Mouse (Mus musculus): ENCODE results near the gene Sema3e.
A peak's percentile ranks its signal among the peaks of the same experiment; 100 is the strongest.

Gene Sema3e

DNA sequence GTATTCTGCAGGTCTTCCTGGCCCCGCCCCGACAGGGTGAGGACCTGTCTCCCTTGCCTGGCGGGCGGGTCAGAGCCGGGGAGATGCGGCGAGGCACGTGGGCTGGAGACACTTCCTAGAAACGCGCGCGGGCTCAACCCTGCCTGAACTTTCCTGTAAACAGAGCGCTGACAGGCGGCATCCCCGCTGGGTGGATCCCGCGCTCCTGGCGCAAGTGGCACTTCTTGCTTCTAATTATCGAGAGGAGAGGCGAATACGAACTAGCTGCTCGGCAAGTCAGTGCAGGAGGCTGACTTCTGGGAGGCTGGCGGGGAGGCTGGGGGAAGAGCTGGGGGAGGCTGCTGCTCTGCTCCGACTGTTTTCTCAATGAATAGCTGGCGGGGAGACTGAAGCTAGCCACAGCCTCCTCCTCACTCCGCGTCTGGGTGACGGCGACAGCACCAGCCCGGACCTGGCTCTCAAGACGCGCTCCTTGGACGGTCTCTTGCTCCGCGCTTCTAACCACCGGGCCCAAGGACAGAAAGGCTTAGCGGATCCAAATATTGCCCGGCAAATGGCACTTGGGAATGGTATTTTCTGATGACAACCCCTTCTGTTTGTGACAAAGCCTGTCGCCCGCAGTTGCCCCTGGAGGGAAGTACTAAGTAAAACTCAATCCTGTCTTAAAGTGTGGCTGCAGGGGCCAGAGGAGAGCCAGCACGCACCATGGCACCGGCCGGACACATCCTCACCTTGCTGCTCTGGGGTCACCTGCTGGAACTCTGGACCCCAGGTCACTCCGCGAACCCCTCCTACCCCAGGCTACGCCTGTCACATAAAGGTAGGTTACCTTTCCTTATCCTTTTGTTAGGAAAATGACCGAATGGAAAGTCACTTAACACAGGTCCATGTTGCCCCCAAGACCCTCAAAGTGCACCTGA lies at the start of gene Sema3e:
Gene Sema3e, plus strand, starts transcription at position 72 of the 920 bp plus-strand sequence.
- DNase-seq: peak; percentile 37

DNA sequence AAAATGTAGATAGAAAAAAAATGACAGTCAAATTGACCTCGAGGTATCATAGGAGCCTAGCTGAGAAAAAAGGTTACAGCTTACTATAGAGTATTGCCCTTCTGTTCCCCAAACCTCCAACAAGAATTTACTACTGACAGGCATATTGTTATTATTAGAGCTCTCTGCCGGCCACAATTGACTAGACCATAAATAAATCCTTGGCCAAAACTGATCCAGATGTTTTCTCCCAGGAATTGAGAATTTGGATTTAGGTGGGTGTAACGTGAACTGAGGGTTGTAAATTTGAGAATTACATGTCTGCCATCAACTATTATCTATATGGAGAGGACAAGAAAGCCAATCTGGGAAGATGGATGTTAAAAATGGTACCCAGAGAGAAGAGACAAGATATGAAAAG lies 47.5 kb upstream of the Sema3e start:
- DNase-seq: no peak

DNA sequence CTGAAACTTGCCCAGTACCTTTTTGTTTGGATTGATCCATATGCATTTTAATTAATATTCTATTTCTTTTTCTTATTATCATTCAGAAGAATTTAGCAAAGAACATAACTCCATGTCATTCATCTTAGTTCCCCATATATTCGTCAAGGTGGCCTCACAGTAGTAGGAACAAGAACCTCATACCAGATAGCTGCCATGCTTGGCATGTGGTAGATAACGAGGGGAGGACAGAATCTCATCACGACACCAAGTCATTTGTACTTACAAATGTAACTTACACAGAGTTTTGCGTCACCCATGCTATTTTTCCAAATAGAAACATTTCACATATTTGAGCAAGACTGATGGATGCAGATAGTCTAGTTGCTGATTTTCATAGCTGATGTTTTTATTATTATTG lies 45.9 kb upstream of the Sema3e start:
- no peak for DNase-seq

DNA sequence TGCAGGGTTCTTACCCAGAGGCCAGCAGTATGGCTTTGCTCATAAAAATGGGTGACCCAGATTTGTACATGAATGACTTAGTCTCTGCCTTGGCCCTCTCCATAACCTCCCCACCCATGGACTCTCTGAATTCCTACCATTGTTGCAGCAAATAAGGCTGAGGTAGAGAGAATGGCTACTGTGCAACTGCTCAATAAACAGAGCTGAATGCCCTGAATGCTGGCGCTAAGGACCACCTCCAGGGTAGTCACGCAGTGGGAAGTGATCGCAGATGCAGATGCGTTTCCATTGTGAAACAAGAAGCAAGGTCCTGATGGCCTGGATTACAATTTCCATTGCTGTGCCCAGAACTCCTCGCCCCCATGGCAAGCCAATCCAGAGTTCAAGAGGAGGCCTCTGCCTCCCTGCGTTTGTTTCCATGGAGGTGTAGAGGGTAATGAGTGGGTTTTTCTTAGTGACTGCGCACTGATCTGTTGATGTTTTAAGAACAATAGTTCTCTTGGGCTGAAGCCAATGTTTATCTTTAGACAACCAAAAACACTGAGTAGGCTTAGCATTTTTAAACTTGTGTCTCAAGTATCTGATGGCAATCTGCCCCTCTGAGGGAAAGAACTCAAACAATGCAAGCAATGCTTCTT lies 42.5 kb upstream of the Sema3e start:
- DNase-seq: no peak

DNA sequence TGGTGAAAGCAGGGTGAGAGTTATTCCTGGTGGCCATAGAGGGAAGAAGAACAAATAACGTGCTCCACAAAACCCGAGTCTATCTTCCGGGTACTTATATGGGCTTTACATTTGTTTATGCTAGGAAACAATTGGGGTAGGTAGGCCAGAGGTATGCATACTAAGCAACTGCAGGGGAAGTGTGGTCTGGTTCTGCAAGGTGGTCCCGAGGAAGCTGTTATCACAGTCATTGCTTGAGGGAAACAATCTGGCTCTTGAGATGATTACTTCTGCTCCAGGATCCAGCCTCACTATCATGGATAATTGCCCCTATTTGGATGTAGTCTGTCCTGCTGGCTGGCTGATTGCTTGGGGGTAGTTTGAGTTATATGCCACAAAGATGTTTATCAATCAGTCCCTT lies 41.5 kb upstream of the Sema3e start:
- DNase-seq: no peak

DNA sequence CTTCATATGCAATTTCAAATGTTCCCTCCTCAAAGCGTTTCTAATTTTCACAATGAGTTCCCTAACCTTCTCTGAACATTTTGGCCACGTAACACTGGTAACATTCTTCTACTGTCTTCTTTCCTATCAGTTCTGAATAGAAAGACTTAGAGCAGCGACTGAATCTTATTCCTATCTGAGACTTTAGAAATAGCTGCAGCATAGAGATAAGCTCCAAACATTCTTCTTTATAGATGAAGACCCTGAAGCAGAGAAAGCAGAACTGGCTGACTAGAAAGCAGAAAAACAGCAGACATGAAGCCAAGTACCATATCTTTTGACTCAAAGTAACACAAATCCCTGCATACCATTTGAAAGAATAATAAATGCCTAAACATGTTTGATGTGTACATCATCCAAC lies 39.4 kb upstream of the Sema3e start:
- DNase-seq: no peak

DNA sequence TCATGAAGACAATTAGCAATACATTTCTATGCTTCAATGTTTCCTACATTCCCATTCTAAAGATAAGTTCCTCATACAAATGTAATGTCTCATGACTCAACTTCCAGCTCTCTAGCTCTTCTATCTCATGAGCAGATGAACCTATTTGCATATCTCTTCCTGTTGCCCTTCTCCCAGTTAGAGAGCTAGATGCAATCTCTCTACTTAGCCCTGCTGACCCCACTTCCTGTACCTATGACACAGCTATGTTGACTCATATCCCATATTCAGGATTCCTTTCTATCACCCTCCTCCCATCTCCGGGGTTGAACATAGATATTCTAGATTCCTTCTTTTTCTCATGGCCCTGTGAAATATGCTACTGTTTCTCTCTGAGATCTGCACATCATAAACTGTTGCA lies 38.0 kb upstream of the Sema3e start:
- DNase-seq: no peak

DNA sequence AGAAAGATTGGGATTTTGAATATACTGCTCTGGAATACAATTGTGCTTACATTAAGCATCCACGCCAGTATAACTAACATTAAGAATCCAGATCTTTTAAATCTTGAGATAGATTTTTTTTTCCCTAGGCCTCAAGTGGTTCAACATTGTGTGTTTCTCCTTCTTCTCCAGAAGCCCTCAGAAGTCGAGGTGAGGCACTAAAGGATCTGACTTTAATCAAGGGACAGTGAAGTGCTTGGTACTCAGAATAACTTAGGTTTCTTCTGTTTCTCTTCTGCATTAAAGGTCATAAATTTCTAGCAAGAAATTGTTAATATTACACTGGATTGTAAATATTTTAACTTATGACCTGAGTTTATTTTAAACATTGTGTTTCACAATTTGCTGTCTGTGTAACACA lies 37.1 kb upstream of the Sema3e start:
- DNase-seq: no peak

DNA sequence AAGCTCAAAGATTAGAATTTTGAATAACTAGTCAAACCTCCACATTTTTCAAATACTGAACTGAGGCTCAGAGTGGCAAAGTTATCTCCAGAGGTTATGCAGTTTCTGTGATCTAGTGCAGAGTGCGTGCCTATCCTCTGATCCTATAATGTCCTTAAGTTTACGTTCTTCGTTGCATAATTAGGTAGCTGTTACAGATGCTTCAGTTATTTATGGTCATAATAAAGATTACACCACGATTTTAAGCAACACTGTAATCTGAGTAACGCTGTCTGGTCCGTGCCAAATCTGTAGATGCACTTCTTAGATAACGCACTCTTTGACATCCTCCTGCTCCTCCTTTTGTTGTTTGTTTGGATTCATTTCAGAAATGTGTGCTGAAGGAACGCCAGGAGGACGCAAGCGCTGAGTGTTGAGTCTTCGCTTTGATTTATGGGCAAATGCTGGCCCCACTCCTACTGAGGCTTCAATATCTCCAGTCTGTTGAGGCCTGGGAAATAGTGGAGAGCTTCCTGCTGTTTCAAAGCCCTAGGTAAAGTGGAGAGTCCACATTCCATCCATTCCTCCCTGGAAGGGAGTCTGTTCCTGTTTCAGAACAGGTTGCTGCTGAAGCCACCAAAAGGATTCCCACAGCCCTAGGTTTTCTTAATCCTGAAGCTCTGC lies 32.2 kb upstream of the Sema3e start:
- no peak for DNase-seq

DNA sequence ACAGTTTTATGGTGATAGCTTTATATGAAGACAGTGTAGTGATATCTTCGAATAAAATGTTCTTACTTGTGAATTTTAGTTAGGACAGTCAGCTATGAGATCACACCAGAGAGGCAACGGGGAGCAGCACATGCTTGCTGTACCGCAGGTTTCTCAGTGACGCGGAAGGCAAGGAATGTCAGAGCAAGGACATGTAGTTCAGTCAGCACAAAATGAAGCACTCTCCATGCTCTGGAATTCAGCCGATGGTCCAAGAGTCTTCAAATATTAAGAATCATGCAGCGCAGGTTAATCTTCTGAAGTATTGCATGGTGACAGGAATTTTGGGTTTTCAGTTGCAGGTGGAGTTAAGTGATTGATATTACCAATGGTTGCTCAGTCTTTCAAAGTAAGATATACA lies 3.3 kb downstream of the Sema3e start:
- DNase-seq: no peak

DNA sequence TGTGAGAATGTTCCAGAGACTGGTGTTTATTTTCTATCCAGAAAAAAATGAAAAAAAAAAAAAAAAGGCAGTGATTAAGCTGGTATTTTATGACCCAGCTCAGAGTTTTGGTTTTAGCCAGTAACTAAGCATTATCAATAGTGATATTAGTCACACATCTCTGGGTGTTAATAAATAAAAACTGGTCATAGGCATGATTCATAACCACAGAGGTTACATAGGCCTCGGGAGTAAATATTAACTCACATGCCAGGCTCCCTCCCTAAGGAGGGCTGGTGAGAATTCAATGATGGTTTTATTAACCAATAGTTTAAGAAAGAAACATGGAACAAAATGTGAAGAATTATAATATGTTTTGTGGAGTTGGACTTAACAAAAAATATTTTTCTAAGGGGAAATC lies 5.7 kb downstream of the Sema3e start:
- no peak for DNase-seq

DNA sequence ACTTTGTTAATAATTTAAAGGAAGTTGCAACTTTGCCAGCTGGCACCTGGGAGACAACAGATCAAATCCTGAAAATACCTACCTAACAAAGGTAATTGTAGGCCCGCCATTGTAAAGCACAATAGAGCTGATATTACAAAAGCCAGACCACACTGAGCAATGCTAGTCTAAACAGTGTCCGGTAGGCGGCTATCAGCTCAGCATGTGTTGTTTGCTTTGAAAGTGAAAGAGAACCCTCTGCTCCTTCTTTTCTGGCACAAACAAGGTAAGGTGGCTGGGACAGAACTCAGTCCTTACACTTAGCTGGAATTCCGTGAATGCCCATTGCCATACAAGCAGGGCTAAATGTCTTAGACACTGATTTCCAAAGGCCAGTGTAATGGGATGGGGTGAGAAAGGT lies 7.0 kb downstream of the Sema3e start:
- DNase-seq: no peak

DNA sequence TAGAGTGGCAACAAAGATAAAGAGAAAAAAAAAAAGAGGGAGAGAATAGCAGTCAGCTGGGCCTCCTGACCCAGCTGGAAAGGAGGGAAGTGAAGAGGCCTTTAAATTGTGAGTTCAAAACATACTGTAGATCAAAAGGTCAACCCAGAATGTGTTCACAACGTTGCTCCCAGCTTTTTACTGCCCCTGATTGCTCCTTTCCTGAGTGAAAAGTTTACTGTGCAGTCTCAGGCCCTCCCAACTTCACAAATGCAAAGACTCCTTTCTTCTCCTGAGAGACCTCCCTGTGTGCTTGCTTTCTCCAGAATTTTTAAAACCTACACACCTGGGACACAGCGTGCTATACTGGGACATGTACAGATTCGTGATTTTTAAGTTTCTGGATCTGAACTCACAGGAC lies 8.2 kb downstream of the Sema3e start:
- DNase-seq: no peak

DNA sequence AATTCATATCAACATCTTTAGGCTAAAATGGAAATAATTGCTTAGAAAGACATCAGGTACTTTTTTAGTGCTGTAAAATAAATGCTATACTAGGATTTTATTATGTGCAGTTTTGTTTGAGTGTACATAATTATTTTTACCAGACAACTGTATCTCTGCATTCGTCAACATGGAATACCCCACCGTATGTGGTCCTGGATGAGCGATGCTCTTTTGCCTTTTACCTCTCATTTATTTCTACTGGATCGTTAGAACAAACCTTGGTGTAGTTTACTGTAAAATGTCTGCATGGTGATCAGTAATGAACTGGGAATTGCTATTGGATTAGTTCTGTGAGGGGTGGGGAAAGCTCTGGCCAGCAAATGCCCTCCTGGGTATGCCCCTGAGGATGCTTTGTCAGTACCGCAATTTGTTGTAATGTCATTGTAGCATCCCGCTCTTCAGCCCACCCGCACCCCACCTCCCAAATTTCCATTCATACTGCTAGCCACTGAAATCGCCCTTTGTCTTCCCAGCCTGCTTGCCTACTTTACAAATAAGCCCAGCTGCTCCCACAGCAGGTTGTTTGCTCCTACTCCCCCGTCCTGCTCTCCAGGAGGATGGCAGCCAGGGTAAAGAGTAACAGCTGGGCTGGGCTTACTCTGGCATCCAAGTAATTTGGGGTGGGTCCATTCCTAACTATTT lies 13.9 kb downstream of the Sema3e start:
- no peak for DNase-seq

DNA sequence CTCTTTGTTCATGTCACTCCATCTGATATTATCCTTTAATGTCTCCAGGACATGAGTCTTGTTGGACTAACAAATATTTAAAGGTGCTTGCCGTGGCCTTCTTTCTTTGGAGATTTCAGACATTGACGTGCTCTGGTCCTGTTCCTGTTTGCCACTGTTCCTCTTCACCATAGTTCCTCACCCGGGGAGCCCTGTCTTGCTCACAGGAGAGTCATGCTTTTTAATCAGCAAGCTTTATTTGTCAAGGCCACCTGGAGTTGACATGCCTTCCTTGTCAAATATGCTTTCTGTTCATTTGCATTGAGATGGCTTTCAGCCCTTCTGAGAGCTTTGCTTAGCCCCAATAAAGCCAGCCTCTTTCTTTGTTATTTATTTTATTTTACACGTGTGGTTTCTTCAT lies 15.1 kb downstream of the Sema3e start:
- DNase-seq: no peak

DNA sequence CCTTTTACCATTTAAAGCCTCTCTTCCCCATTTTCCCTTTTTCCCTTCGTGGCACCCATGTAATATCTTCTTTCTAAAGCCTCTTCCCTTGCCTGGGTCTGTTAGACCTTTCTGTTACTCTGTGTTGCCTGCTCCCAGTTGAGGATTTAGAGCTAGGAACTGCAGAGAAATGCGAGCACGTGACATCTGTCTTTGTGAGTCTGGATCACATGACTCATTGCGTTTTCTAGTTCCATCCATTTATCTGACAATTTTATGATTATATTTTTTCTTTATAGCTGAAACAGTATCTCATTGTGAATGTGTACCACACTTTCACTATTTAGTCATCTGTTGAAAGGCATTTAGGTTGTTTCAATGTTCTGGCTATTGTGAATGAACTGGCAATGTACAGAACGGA lies 18.0 kb downstream of the Sema3e start:
- no peak for DNase-seq

DNA sequence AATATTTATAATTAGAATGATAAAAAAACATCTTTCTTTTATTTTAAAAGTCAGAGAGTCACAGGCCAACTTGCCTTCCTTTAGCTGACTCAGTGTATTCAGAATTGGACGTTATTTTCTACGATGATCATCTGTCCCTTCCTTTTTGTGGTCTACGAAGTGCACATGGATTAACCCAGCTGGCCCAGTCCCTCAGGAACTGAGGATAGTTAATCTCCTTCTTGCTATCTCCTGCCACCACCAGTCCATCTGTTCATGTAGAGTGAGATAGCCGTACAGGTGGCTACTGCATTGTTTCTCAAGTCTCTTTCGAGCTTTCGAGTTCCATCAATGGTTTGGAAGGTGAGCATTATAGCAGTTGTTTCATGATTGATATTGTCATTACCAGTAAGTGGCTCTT lies 18.9 kb downstream of the Sema3e start:
- no peak for DNase-seq

DNA sequence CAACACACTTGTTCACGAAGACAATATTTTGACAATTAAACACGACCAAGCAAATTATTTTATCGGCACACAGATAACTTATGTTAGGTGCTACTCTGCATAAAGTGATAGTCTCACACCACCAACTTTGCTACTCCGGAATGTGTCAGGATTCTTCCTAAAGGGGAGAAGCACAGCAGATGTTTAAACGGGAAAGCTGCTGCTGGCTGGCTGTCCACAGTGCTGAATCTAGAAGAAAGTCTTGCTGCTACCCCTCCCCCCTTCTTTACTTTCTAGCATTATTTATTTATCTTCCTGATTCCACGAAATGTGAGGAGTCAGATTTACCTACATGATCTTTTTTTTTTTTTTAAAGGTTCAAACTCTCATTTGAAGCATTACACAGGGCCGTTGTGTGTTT lies 23.6 kb downstream of the Sema3e start:
- DNase-seq: no peak

DNA sequence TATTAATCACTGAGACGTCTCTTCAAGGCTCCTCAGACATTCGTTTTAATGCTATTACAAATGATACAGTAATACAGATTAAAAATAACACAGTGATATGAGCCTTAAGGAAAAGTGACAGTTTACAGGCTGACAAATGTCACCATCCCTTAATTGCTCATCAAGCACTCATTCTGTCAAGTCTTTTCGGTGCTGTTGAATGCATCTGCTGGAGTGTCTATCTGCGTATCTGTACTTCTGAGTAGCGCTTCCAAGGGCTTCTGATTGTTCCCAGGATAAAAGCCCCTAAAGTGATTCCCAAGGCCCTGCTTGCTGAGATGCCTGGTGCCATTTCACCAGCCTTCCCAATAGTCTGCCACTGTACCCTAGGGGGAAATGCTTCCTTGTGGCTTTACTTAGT lies 29.4 kb downstream of the Sema3e start:
- DNase-seq: peak; percentile 22

DNA sequence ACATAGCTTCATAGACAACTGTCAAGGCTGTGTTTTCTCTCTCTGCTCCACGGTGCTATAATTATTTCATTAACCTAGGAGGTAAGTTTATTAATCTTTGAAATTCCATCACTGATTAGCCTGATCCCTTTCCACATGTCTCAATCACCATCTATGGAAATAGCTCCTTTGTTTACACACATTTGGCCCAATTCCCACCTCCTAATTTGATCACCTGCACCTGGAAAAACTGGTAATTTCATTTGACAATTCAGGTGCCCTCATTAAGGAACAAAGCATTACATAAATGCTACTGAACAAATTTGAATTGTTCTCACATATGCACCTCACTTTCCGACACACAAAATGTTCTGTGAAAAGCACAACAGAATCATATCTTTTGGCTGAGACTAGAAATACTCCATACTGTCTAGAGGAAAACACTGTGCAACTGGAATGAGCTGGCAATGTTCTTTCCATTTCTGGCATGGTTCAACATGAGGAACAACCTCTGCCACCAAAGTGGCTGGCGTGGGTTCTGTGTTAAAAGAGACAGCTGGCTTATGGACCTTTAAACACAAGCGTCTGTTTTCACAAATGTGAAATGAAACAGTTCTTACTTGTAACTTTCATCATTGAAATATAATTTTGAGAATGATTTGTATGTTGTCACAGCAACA lies 34.9 kb downstream of the Sema3e start:
- peak; percentile 13 for DNase-seq

DNA sequence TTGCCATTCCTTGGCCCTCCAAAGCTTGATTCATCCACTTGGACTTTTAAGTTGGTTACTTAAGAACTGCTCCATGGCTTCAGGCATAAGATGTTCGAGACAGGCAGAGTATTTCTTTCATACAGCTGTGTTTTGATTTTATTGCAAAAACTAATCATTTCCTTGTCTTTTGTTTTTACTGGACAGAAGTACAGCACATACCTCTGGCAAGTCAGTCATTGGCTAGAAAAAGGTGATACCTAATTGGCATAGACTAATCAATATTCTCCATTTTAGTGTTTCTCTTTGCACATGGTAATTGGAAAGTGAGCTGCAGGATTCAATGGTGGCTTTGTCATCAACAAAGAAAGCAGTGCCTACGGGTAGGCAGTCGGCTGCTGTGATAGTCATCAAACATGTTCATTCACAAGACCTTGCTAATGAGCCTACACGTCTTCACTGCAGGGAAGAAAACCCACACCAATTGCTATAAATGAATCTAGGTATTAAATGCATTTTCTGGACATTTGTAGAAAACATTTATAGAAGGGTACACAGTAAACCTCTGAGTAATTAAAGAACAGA lies 37.9 kb downstream of the Sema3e start:
- DNase-seq: no peak

DNA sequence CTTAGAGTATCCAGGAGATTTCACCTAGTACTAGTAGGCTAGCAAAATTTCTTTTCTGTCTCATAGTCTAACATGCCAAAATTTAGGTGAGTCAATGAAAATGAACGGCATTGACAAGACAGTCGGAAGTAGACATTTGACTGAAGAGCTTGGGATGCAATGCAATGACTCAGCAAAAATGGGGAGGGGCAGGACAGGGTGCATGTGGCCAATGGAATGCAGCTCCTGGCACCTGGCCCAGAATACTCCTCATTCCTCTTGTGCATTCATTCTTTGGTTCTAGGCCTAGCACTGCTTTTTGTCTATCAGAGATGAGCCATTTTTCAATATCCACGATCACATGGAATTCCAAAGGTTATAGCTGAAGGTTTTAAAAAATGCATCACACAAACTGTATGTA lies 48.1 kb downstream of the Sema3e start:
- DNase-seq: no peak

DNA sequence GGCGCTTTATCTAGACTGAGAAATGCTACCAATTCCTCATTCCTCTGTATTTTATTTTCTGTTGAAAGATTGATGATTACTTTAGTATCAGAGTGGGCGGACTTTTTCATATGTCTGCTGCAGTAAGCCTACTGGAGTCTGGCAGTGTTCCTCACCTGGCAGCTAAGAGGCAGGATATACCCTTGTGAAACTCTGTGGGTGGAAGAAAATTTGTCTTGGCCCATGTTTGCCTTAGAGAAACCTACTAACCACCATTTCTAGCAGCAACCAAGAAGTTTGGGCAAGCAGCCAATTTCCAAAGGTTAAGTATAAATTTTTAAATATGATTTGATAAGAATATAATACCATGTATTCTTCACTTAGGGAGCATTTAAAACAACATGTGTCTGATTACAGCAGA lies 63.0 kb downstream of the Sema3e start:
- DNase-seq: peak; percentile 45
